Mouse (Mus musculus) lung, embryonic 14.5 days (tissue): ENCODE results near the gene Rnase2b. TPM values are rescaled to one million over a fixed set of nuclear protein-coding genes. Genes with fewer than 3 reads are reported as not detected.
"Not testable (repeated sequence)": the region's sequence is repeated elsewhere in the genome, so short reads cannot be mapped to it uniquely, and the experiment has no call there.

ENCODE experiments used
- ATAC-seq: fragments of 200-750 bp; cut with Nextera tagmentation; 2 replicates; pipeline ENCODE4 v1.8.0; 2017; ENCODE audit warnings: mild to moderate bottlenecking, moderate TSS enrichment, moderate library complexity; ENCODE audit not compliant: insufficient read depth
- DNase-seq: peaks from one replicate; pipeline ENCODE4 v3.0.0-alpha.2; 2015
- H3K27ac ChIP-seq: fragments of 300-500 bp; sonication (generic); 2 replicates; pipeline ENCODE4 v1.5.1; 2014; ENCODE audit warnings: low read depth, mild to moderate bottlenecking, moderate library complexity
- H3K27me3 ChIP-seq: fragments of 300-500 bp; sonication (generic); 2 replicates; pipeline ENCODE4 v1.6.1; 2014; ENCODE audit warnings: low read length, control low read depth; ENCODE audit not compliant: insufficient read depth
- H3K36me3 ChIP-seq: fragments of 300-500 bp; sonication (generic); 2 replicates; pipeline ENCODE4 v1.6.1; 2014; ENCODE audit warnings: control low read depth; ENCODE audit not compliant: insufficient read depth
- H3K4me1 ChIP-seq: fragments of 300-500 bp; sonication (generic); 2 replicates; pipeline ENCODE4 v1.6.1; 2014; ENCODE audit warnings: antibody characterized with exemption, control low read depth; ENCODE audit not compliant: insufficient read depth
- H3K4me2 ChIP-seq: fragments of 300-500 bp; sonication (generic); 2 replicates; pipeline ENCODE4 v1.6.1; 2014; ENCODE audit warnings: mild to moderate bottlenecking
- H3K4me3 ChIP-seq: fragments of 300-500 bp; sonication (generic); 2 replicates; pipeline ENCODE4 v1.5.1; 2014; ENCODE audit warnings: low read depth, low read length
- H3K9ac ChIP-seq: fragments of 300-500 bp; sonication (generic); 2 replicates; pipeline ENCODE4 v1.6.1; 2014
- H3K9me3 ChIP-seq: fragments of 300-500 bp; sonication (generic); 2 replicates; pipeline ENCODE4 v1.6.1; 2016; ENCODE audit warnings: low read depth, low read length, control low read depth
- CTCF ChIP-seq: IDR thresholded peaks from 2 replicates; pipeline ENCODE4 v1.5.1; 2016; ENCODE audit warnings: antibody characterized with exemption, low read depth
- WGBS: fragments of 180-500 bp; shearing (Covaris S2); extraction: QIAGEN DNeasy Blood & Tissue Kit; methylation state at CpG from one replicate; pipeline ENCODE4 v1.1.7; 2014; 5-methylcytosine and 5-hydroxymethylcytosine counted together
- polyA plus RNA-seq: library from polyadenylated mRNA; unstranded; fragments of >200 nt; fragmentation: Nextera tagmentation; extraction: Ambion mirVana; gene quantifications from 2 replicates; pipeline ENCODE4 v1.2.1, GENCODE M21; 2014

Rnase2b gene
- polyA plus RNA-seq, 1 experiment from 2014 or later = not detected

DNA sequence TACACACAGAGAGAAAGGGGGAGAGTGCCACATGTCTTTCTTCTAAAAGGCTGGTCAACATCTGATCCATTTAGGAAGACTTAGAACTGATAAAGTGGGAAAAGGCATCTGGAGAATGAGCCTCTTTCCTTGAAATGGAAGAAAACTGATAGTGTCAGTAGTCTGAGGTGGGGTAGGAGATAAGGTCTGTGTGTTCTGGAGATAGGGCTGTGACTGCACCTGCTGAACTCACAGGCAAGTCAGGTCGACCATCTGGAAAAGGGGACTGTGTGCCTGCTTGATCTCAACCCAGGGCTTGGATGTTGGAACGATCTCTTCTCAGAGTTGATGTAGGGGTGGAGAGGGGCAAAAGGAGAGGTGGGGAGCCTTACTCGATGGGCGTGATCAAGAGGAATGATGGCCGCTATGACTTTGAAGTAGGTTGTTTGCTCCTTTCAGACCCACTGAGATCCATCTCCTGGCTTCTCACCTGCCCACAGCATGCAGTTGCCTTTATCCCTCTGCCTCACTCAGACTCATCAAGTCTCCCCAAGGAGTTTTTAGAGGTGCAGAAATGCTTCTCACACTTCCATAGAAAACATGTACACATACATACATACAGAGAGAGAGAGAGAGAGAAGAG, 9.7 kb upstream of the Rnase2b start:
- DNase-seq = no peak
- 30% methylated on average over 5 of the region's 5 CpGs for WGBS
- Histone ChIP-seq H3K4me3 (no peak overlapping the region), H3K4me2 (no peak overlapping the region), H3K9ac (no peak overlapping the region), H3K27me3 (no peaks in the 10 kb centered on the region), H3K9me3 (no peaks in the 10 kb centered on the region), H3K27ac (no peak overlapping the region), H3K4me1 (no peaks in the 10 kb centered on the region), H3K36me3 (no peaks in the 10 kb centered on the region)
- no peak for ATAC-seq
- no peak for TF ChIP-seq CTCF

GRCm38 (mm10) chr14:51156056-51156735, 5.9 kb upstream of the Rnase2b start:
- no peaks in the 10 kb centered on the region for H3K36me3 ChIP-seq
- no peak for TF ChIP-seq CTCF
- ATAC-seq = no peak
- 88% methylated on average over 5 of the region's 5 CpGs for WGBS
- DNase-seq = no peak
- H3K27me3 ChIP-seq = no peaks in the 10 kb centered on the region
- no peak overlapping the region for H3K27ac ChIP-seq
- no peaks in the 10 kb centered on the region for H3K9me3 ChIP-seq
- no peak overlapping the region for H3K4me2 ChIP-seq
- no peak overlapping the region for H3K9ac ChIP-seq
- H3K4me1 ChIP-seq = no peaks in the 10 kb centered on the region
- H3K4me3 ChIP-seq = no peak overlapping the region

DNA sequence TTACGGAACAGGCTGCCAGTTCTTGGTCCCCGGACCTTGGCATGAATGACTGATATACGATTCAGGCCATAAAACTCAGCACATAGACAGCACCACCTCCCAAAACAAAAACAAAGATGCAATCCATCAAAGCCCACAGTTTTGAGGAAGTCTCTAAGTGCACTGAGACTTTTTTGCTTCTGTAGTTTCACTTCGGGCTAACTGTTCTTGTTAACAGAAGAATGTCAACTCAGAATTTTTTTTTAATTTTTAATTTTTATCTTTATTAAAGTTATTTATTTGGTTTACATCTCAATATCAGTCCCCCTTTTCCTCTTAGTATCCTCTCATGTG, 5.4 kb upstream of the Rnase2b start:
- no peak for TF ChIP-seq CTCF
- 51% methylated on average over 4 of the region's 4 CpGs for WGBS
- DNase-seq = no peak
- Histone ChIP-seq H3K27ac (no peak overlapping the region), H3K27me3 (no peaks in the 10 kb centered on the region), H3K36me3 (no peaks in the 10 kb centered on the region), H3K4me2 (no peak overlapping the region), H3K4me1 (no peaks in the 10 kb centered on the region), H3K9me3 (no peaks in the 10 kb centered on the region), H3K9ac (no peak overlapping the region), H3K4me3 (no peak overlapping the region)
- no peak for ATAC-seq

- ATAC-seq (no peak), DNase-seq (no peak)
- TF ChIP-seq CTCF = no peak
- Histone ChIP-seq H3K27ac (no peak overlapping the region), H3K36me3 (no peaks in the 10 kb centered on the region), H3K9me3 (no peaks in the 10 kb centered on the region), H3K27me3 (no peaks in the 10 kb centered on the region), H3K4me1 (no peaks in the 10 kb centered on the region), H3K4me3 (no peak overlapping the region), H3K9ac (no peak overlapping the region), H3K4me2 (no peak overlapping the region)
- WGBS = 87% methylated on average over 1 of the region's 1 CpGs
These were observed 5.0 kb upstream of the Rnase2b start for GRCm38 (mm10) chr14:51157072-51157471.

- H3K4me1 ChIP-seq, H3K36me3 ChIP-seq, H3K4me3 ChIP-seq, H3K27ac ChIP-seq, ATAC-seq, H3K4me2 ChIP-seq, H3K27me3 ChIP-seq, H3K9ac ChIP-seq, H3K9me3 ChIP-seq: not testable (repeated sequence)
- 81% methylated on average over 6 of the region's 6 CpGs for WGBS
- peak; percentile 9 for DNase-seq
These were observed 1.3 kb downstream of the Rnase2b start for GRCm38 (mm10) chr14:51163323-51163722.

GRCm38 (mm10) chr14:51165435-51165834, 3.4 kb downstream of the Rnase2b start:
- Histone ChIP-seq H3K9me3 (no peaks in the 10 kb centered on the region), H3K36me3 (no peaks in the 10 kb centered on the region), H3K4me3 (no peak overlapping the region), H3K27me3 (no peaks in the 10 kb centered on the region), H3K9ac (no peak overlapping the region), H3K4me1 (no peaks in the 10 kb centered on the region), H3K4me2 (no peak overlapping the region), H3K27ac (no peak overlapping the region)
- ATAC-seq = no peak
- no peak for TF ChIP-seq CTCF
- no peak for DNase-seq
- WGBS = 91% methylated on average over 1 of the region's 1 CpGs

DNA sequence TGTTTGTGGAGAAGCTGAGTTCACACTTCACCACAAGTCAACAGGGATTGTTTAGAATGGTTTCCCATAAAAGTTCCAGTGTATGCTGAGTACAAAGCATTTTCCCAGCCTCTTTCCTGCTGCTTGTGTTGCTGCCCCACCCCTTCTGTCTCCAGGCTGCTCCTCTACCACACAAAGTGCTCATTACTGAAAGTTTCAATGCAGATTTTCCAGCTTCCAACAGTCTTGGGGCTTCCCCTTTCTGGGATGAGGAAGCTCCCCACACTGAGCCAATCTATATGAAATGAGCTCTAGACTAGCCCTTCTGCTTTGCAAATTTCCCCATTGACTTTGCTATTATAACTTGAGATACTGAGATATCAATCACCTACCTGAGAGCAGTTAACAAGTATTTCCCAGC, 4.0 kb downstream of the Rnase2b start:
- no peaks in the 10 kb centered on the region for H3K27me3 ChIP-seq
- no peak for DNase-seq
- no peak overlapping the region for H3K9ac ChIP-seq
- H3K4me3 ChIP-seq = no peak overlapping the region
- no peaks in the 10 kb centered on the region for H3K9me3 ChIP-seq
- H3K27ac ChIP-seq = no peak overlapping the region
- TF ChIP-seq CTCF = no peak
- no peaks in the 10 kb centered on the region for H3K4me1 ChIP-seq
- H3K4me2 ChIP-seq = no peak overlapping the region
- H3K36me3 ChIP-seq = no peaks in the 10 kb centered on the region
- no peak for ATAC-seq
